Mouse (Mus musculus) kidney, adult 2 months (tissue): ENCODE results near the gene Naa35. TPM values are rescaled to one million over a fixed set of nuclear protein-coding genes. Genes with fewer than 3 reads are reported as not detected.
A peak's percentile ranks its signal among the peaks of the same experiment; 100 is the strongest.

Experiments
- DNase-seq: peaks from one replicate; pipeline ENCODE4 v3.0.0; 2021
- H3K27ac ChIP-seq: fragments of 200-500 bp; 2 replicates; pipeline ENCODE4 v1.5.1; 2012; ENCODE audit warnings: low read depth, low read length, control low read depth, inconsistent platforms; ENCODE audit not compliant: insufficient read depth
- H3K27me3 ChIP-seq: fragments of 200-500 bp; replicated peaks from 2 replicates; pipeline ENCODE4 v1.6.1; 2012; ENCODE audit warnings: mild to moderate bottlenecking, moderate library complexity, low read length, inconsistent platforms; ENCODE audit not compliant: control insufficient read depth, insufficient read depth
- H3K36me3 ChIP-seq: fragments of 200-500 bp; 2 replicates; pipeline ENCODE4 v1.6.1; 2012; ENCODE audit warnings: mild to moderate bottlenecking, moderate library complexity, low read length, inconsistent platforms; ENCODE audit not compliant: control insufficient read depth, insufficient read depth
- H3K4me1 ChIP-seq: fragments of 200-500 bp; 2 replicates; pipeline ENCODE4 v1.6.1; 2011; ENCODE audit warnings: low read length; ENCODE audit not compliant: control insufficient read depth, insufficient read depth
- H3K4me3 ChIP-seq: fragments of 200-500 bp; 2 replicates; pipeline ENCODE4 v1.5.1; 2011; ENCODE audit warnings: mild to moderate bottlenecking, low read depth, low read length, control low read depth; ENCODE audit not compliant: insufficient read depth
- CTCF ChIP-seq: fragments of 200-500 bp; conservative IDR thresholded peaks from 2 replicates; pipeline ENCODE4 v1.5.1; 2011; ENCODE audit warnings: low read depth, mild to moderate bottlenecking, control low read depth, low read length, moderate library complexity, mixed read lengths; ENCODE audit not compliant: insufficient read depth, insufficient read length
- POLR2A ChIP-seq: fragments of 200-500 bp; IDR thresholded peaks from one replicate; pipeline ENCODE4 v1.6.1; 2011; ENCODE audit warnings: low read depth, low read length, control low read depth
- WGBS: fragments of 180-500 bp; shearing (Covaris S2); methylation state at CpG from one replicate; pipeline ENCODE4 v1.1.7; 2018; 5-methylcytosine and 5-hydroxymethylcytosine counted together
- polyA plus RNA-seq: library from polyadenylated mRNA; depleted of rRNA; stranded (reverse); fragments of >200 nt; gene quantifications from 2 replicates; pipeline ENCODE4 v1.2.3, GENCODE M21; 2012

Naa35 gene
- polyA plus RNA-seq, 1 experiment, result 24.0 TPM

GRCm38 (mm10) chr13:59657781-59658180 lies 72.7 kb downstream of the Naa35 start:
- H3K27me3 ChIP-seq, result no peaks in the 10 kb centered on the region
- 84% methylated on average over 5 of the region's 5 CpGs for WGBS
- H3K4me1 ChIP-seq, result 0 out of 2 replicates have a peak, but pooled peaks cover 3% of the 10 kb centered on the region
- no peak for TF ChIP-seq POLR2A
- TF ChIP-seq CTCF, result no peak
- no peak overlapping the region for H3K4me3 ChIP-seq
- DNase-seq, result no peak
- H3K27ac ChIP-seq, result no peak overlapping the region
- H3K36me3 ChIP-seq, result no peaks in the 10 kb centered on the region

DNA sequence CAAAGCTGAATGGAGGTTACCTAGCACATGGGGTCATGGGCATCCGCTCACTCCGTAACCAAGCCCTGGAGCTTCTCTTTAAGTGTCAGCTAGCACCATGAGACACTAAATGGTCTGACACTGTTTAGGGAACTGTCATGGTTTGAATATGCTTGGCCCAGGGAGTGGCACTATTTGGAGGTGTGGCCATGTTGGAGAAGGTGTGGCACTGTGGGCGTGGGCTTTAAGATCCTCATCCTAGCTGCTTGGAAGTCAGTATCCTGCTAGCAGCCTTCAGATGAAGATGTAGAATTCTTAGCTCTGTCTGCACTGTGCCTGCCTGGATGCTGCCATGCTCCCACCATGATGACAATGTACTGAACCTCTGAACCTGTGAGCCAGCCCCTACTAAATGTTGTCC lies 75.3 kb downstream of the Naa35 start:
- Histone ChIP-seq H3K27ac (no peak overlapping the region), H3K27me3 (no peaks in the 10 kb centered on the region), H3K4me3 (no peak overlapping the region), H3K4me1 (0 out of 2 replicates have a peak, but pooled peaks cover 3% of the 10 kb centered on the region), H3K36me3 (no peaks in the 10 kb centered on the region)
- TF ChIP-seq POLR2A (no peak), CTCF (no peak)
- 97% methylated on average over 3 of the region's 3 CpGs for WGBS
- DNase-seq, result no peak

- 81% methylated on average over 8 of the region's 8 CpGs for WGBS
- Histone ChIP-seq H3K4me1 (0 out of 2 replicates have a peak, but pooled peaks cover 2% of the 10 kb centered on the region), H3K27me3 (no peaks in the 10 kb centered on the region), H3K4me3 (no peak overlapping the region), H3K36me3 (no peaks in the 10 kb centered on the region), H3K27ac (no peak overlapping the region)
- no peak for DNase-seq
- no peak for TF ChIP-seq CTCF
- no peak for TF ChIP-seq POLR2A
Observed at GRCm38 (mm10) chr13:59661387-59661786, 76.3 kb downstream of the Naa35 start.

DNA sequence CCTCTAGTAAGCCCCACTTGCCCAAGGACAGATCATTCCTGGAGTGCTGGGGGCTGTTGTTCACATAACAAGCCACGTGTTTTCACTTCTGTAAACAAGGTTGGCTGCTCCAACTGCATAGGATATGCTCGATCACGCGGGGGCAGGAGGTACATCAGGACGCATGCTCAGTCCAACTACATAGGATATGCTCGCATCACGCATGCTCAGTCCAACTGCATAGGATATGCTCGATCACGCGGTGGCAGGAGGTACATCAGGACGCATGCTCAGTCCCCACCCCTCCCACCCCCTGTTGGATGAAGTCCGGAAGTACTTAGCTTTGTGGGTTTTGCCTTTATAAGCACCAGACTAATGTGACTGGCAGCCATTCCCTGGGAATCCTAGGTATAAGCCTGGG lies 76.9 kb downstream of the Naa35 start:
- H3K4me1 ChIP-seq, result no peaks in the 10 kb centered on the region
- 95% methylated on average over 12 of the region's 12 CpGs for WGBS
- no peak for TF ChIP-seq POLR2A
- TF ChIP-seq CTCF, result no peak
- no peaks in the 10 kb centered on the region for H3K27me3 ChIP-seq
- no peak overlapping the region for H3K4me3 ChIP-seq
- DNase-seq, result no peak
- no peaks in the 10 kb centered on the region for H3K36me3 ChIP-seq
- no peak overlapping the region for H3K27ac ChIP-seq

GRCm38 (mm10) chr13:59663939-59664712 lies 79.1 kb downstream of the Naa35 start:
- Histone ChIP-seq H3K36me3 (no peaks in the 10 kb centered on the region), H3K4me1 (no peaks in the 10 kb centered on the region), H3K27me3 (no peaks in the 10 kb centered on the region), H3K4me3 (no peak overlapping the region), H3K27ac (no peak overlapping the region)
- 56% methylated on average over 19 of the region's 19 CpGs for WGBS
- TF ChIP-seq CTCF, result no peak
- DNase-seq, result peak; percentile 58

- whole genome bisulfite sequencing, result 90% methylated on average over 5 of the region's 5 CpGs
- no peaks in the 10 kb centered on the region for H3K27me3 ChIP-seq
- TF ChIP-seq POLR2A, result no peak
- TF ChIP-seq CTCF, result no peak
Observed at GRCm38 (mm10) chr13:59667763-59668162, 82.7 kb downstream of the Naa35 start.

DNA sequence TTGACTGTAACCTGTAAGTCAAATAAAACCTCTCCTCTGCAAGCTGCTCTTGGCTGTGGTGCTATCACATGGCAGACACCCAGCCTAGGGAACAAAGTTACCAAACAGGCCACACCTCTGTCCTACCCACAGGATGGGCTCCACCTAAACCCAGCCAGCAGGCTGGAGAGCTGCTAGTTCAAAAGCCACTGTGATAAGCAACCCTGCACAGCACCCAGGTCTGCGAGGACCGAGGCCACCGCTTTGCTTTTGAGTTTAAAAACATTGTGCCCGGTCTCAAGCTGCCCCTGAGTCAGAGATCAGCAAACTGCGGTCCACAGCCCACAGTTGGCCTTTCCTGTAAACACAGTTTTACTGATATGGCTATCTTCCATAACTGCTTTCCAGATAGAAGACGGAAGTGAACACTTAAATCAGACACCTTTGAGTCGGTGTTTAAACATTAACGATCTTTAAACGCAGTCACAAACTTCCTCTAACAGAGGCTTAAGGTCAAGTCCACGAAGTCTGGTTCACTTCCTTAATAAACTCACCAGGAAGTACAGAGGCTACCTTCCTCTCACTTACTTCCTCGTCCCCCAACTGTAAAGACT lies 83.5 kb downstream of the Naa35 start:
- 30% methylated on average over 11 of the region's 11 CpGs for WGBS
- TF ChIP-seq CTCF (no peak), POLR2A (no peak)
- Histone ChIP-seq H3K27ac (peak overlapping the region; percentile 6; the same call in 1 of the 2 replicates), H3K4me3 (no peak overlapping the region), H3K27me3 (no peaks in the 10 kb centered on the region), H3K4me1 (no peaks in the 10 kb centered on the region), H3K36me3 (no peaks in the 10 kb centered on the region)
- DNase-seq, result peak; percentile 55

More at GRCm38 (mm10) chr13:59667763-59668162, 82.7 kb downstream of the Naa35 start:
- no peak for DNase-seq
- Histone ChIP-seq H3K36me3 (no peaks in the 10 kb centered on the region), H3K4me3 (no peak overlapping the region), H3K4me1 (no peaks in the 10 kb centered on the region), H3K27ac (no peak overlapping the region)
